Mouse (Mus musculus) kidney, adult 8-10 months (tissue): Measurements from ENCODE around the gene Ppm1h.

Experiments
- DNase-seq, 2 experiments: peaks; one replicate each; pipeline ENCODE4 v3.0.0; 2022

Ppm1h gene

DNA sequence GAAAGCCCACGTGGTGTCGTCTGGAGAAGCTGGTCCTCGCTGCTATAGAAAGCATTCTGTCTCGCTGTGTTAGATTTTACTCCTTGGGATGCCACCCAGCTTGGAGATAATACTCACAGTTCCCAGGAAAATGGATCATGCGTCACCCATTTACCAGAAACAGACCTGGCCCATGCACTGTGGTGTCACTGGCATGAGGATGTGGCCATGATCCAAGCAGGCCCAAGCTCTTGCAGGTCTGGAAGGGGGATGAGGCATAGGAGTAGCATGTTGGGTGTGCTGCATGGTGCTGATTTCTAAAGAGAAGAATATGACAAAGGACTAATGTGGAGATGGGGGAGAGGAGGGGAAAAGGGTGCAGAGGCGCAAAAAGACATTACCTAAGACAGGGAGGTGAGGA lies 141.2 kb downstream of the Ppm1h start:
- DNase-seq = no peak

GRCm38 (mm10) chr10:122821549-122821948 lies 143.0 kb downstream of the Ppm1h start:
- DNase-seq = no peak

- DNase-seq = no peak
Observed at GRCm38 (mm10) chr10:122823642-122824041, 145.1 kb downstream of the Ppm1h start.

GRCm38 (mm10) chr10:122826696-122827331 lies 148.3 kb downstream of the Ppm1h start:
- peak in 1 of 2 experiments; percentile 32 for DNase-seq

- no peak for DNase-seq
Observed at GRCm38 (mm10) chr10:122827719-122828414, 149.3 kb downstream of the Ppm1h start.

DNA sequence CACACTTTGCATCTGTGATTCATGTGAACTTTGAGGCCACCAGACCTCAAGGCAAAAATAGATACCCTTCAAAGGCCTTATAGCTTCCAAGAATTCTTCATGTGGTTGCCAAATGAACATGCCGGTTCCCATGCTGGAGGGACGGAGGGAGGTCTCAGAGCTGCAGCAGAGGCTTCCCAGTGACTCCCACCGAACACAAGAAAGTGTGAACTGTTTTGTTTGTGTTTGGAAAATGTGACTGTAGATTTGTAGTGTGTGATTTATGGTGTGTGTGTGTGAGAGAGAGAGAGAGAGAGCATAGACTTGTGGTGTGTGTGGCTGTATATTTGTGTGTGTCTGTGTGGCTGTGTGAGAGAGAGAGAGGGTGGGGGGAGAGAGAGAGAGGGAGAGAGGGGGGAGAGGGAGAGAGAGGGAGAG lies 151.2 kb downstream of the Ppm1h start:
- DNase-seq = no peak

DNA sequence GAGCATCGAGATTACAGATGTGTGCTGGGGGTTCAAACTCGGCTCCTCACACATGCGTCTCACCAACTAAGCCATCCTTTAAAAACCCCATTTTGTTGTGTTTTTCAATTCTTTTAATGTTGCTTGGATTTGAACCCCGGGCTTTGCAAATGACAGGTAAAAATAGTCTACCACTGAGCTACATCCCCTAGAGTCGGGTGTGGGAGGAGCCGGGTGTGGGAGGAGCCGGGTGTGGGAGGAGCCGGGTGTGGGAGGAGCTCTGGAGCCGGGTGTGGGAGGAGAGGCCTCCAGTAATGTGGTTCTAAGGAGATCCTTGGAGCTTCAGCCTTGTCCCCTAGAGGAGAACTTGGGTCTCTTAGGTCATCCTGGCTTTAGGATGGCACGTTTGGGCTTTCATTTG lies 152.1 kb downstream of the Ppm1h start:
- DNase-seq = no peak

GRCm38 (mm10) chr10:122842014-122842413 lies 163.5 kb downstream of the Ppm1h start:
- DNase-seq = no peak

DNA sequence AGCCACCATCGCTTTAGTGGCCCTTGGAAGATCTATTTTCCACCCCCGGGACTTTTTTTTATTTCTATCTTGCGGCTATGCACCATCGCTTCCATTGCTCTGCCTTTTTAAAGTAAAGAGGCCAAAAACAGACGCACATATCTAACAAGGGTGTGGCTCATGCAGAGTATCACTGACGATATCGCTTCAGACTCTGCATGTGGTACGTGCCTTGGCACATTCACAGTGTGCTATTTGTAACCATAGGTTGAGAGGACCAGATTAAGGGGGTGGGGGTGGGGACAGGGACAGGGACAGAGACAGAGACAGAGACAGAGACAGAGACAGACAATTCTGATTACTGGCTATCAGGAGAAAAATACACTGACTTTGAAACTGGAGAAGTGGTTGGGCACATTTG lies 164.4 kb downstream of the Ppm1h start:
- no peak for DNase-seq

DNA sequence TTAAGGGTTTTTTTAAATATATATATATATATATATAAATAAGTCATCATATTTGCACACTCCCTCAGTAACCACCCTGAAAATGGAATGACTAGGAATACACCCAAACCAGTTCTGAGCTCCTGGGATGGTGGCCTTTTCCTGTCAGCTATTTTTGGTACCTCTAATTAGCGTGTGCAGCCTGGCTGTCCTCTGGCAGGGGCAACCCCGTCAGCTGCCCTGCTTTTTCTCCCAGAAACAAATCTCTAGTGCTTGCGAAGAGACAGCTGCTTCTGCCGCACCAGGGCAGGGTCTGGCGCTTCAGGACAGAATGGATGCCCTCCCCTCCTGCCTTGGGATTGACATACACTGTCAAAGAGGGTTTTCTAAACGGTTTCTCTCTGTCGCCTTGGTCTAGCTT lies 166.9 kb downstream of the Ppm1h start:
- no peak for DNase-seq

DNA sequence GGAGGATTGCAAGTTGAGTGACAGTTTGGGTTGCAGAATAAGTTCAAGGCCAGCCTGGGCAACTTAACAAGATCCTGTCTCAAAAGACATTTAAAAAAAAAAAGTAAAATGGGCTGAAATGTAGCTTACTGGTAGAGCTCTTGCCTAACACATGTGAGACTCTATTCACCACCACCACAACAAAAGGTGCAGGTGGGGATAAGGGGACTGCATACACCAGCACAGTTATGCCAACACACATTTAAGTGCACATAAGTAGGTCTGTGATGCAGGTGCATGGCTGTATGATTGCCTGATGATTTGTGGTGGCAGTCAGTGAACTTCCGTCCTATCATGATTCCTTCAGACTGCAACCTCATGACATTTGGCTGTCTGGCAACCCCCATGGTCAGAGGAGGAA lies 167.9 kb downstream of the Ppm1h start:
- no peak for DNase-seq

DNA sequence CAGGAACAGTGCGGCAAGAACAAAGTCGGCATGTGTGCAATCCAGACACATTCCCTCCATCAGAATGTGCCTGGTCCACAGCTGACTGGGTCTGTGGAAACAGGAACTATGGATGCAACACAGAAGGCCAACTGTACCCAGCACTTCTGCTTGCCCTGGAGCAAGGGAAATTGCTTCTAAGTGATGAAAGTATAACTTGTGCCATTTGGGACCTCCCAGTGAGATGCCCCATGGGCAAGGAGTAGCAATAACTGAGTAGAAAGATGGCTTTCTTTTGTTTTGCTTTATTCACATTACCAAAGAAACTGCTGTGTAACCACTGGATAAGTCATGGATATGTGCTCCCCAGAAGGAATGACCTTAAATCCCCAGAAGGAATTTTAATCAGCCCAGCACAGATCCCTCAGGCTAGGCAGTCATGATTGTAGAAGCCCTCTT lies 169.5 kb downstream of the Ppm1h start:
- no peak for DNase-seq

DNA sequence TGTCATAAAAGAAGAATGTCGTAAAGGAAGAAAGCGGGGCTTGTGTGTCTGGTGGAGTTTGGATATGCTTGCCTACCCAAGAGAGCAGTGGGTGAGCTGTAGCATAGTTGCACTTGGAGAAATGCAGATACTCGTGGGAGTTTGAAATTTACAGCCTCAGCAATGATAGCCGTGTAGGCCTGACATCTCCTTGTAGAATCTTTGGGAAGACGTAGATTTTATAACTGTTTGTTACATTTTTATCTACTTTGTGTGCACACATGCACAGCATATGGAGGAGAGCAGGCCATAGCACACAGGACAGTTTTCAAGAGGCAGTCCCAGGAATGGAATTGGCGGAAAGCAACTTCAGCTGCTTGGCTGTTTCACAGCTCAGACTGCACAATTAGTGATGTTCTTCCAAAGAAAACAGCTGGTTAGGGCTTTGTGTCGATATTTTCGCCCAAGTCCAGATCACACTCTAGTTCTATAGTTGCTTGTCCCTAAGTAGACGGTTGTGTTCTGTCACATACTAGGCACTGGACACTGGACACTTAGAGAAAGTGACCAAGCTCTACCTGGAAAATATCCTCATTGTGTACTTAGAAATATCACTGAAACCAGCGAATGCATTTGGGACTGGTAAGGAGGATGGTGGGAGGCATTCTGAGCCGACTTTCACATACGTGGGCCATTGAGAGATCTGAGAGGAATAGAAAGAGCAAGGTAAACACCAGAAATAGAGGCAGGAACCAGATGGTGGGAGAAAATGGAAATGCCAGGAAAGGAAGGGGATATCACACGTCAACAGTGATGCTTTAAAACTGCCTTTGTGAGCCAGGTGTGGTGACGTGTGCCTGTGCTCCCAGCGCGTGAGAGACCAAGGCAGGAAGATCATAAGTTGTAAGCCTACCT lies 173.0 kb downstream of the Ppm1h start:
- no peak for DNase-seq

DNA sequence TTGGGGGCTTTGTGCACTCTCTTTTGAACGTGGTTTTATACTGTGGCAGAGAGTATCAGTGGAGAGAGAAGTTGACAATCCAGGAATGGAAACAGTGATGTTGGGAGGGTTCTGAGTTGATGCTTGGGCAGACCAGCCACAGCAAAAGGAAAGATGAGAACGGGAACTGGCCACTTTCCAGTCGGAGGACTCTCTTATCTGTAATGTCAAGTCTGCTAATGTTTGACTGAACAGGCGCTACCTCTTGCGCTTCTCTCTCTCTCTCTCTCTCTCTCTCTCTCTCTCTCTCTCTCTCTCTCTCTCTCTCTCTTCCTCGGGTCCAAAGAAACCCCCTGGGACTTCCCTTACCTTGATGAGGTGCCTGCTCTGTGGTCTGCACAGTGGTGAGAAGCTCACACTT lies 176.0 kb downstream of the Ppm1h start:
- DNase-seq = no peak

DNA sequence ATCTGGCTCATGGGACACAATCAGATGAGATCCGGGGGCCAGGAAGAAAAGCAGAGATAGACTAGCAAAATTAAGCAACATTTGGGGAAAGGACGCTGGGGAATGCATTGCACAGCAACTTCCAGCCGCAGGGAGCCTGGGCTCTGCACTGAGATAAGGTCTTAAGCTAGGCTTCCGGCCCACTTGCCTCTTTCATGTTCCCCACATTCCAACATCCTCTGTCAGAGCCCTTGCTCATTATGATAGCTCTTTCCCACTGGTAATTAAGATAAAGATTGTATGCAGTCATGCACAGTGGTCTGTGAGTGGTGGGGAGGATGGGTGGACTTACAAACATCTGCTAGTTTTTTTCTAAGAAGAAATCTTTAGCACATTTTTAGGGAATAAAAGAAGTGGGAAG lies 176.6 kb downstream of the Ppm1h start:
- DNase-seq = no peak

GRCm38 (mm10) chr10:122856040-122856764 lies 177.6 kb downstream of the Ppm1h start:
- DNase-seq = peak; percentile 23 to 39

- no peak for DNase-seq
Observed at GRCm38 (mm10) chr10:122857155-122857554, 178.6 kb downstream of the Ppm1h start.

- DNase-seq = no peak
Observed at GRCm38 (mm10) chr10:122858904-122859641, 180.5 kb downstream of the Ppm1h start.

- no peak for DNase-seq
Observed at GRCm38 (mm10) chr10:122859642-122859997, 181.1 kb downstream of the Ppm1h start.

GRCm38 (mm10) chr10:122860076-122860475 lies 181.5 kb downstream of the Ppm1h start:
- no peak for DNase-seq

DNA sequence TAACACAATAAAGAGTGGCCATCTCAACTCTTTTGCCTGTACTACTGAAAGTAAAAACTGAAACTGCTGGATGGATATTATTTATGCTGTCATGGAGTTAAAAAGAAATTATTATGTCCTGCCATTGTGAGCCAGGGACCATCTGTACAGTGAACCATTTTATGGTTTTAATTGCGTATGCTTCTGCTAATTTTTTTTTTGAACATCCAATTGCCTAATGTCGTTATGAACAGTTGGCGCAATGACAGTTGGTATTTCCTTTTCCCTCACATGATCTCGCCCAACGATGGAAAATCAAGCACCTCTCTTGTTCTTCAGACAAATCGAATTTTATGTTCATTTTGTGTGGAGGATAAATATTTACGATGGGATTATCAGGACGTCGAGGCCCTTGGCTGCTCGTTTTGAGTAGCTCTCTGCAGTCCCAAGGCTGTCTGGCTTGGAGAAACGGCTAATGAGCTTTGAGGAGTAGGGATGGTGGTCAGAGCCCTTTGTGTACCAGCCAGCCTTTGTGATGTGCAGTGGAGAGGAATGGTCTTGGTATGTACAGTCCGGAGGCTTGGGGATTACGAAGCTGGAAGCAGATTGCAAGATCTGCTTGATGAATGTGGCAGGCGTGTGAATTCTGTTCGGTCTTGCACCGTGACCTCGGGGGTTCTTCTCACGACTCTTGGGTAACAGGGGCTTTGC lies 183.3 kb downstream of the Ppm1h start:
- no peak for DNase-seq
